9 mouse cellular contexts compared by ENCODE assay signal in the genomic region with DNA sequence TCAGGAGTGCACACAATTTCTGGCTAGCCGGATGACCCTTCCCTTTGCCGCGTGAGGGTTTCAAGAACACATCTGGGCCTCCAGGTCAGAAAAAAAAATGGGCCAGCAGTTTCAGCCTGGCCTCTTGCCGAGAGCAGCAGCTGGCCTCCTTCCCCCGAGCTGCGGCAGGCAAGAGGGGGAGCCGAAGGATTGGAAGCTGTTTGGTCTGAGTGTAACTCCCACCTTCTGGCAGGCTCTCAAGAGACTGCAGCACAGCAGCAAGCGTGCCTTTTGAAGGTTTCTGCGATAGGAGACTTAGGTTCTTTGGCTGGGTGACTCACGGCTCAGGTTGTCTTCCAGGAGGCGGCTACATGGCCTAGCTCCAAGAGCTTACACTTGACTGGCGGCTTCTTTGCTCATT.
DNase-seq lines count a peak whose midpoint lies in the region; ATAC-seq and TF ChIP-seq lines count a peak whose summit lies in the region.
"Had no signal": no experiment of that assay in that cellular context is flagged by ENCODE, and none has a peak within 500 bp of the region (broad histone marks: within the 10 kb centered on the region; RNA-seq: fewer than 3 reads in every experiment).

No protein-coding gene starts in this region.

- H3K36me3 ChIP-seq in heart, adult 2 months (ENCODE audit: control insufficient read depth, insufficient read depth, low read length) = no peaks in the 10 kb centered on the region
- no peaks in the 10 kb centered on the region for H3K36me3 ChIP-seq in heart, embryonic 11.5 days (ENCODE audit: control insufficient read depth, insufficient read depth, low read length)
- H3K36me3 ChIP-seq in intestine, embryonic 15.5 days = no peaks in the 10 kb centered on the region
- H3K36me3 ChIP-seq in forebrain, embryonic 12.5 days (replicated peaks) = no peaks in the 10 kb centered on the region
- H3K36me3 ChIP-seq: embryonic facial prominence, embryonic 13.5 days had no signal

- WGBS in heart, adult 2 months = 39% methylated on average over 12 of the region's 12 CpGs
- 44% methylated on average over 12 of the region's 12 CpGs for whole genome bisulfite sequencing in heart, embryonic 11.5 days (ENCODE audit: insufficient replicate concordance)
- WGBS in intestine, embryonic 15.5 days = 32% methylated on average over 12 of the region's 12 CpGs
- WGBS in lung, adult 2 months = 32% methylated on average over 12 of the region's 12 CpGs
- 51% methylated on average over 12 of the region's 12 CpGs for WGBS in forebrain, embryonic 12.5 days

- H3K4me3 ChIP-seq in heart, adult 2 months = no peak overlapping the region
- no peak overlapping the region for H3K4me3 ChIP-seq in heart, embryonic 11.5 days (ENCODE audit: low read depth, low read length)
- no peak overlapping the region for H3K4me3 ChIP-seq in intestine, embryonic 15.5 days (replicated peaks)
- no peak overlapping the region for H3K4me3 ChIP-seq in lung, adult 2 months (replicated peaks; ENCODE audit: extremely low read depth, low read depth, low read length)
- no peak overlapping the region for H3K4me3 ChIP-seq in forebrain, embryonic 12.5 days (replicated peaks)
- H3K4me3 ChIP-seq: embryonic facial prominence, embryonic 13.5 days had no signal

- H3K9ac ChIP-seq in heart, adult 2 months (ENCODE audit: low read depth, low read length) = no peak overlapping the region
- no peak overlapping the region for H3K9ac ChIP-seq in heart, embryonic 11.5 days (ENCODE audit: low read depth, low read length)
- no peak overlapping the region for H3K9ac ChIP-seq in intestine, embryonic 15.5 days
- H3K9ac ChIP-seq in forebrain, embryonic 12.5 days = no peak overlapping the region
- H3K9ac ChIP-seq: embryonic facial prominence, embryonic 13.5 days had no signal

- no peak overlapping the region for H3K4me2 ChIP-seq in heart, embryonic 11.5 days
- H3K4me2 ChIP-seq in intestine, embryonic 15.5 days (replicated peaks) = no peak overlapping the region
- no peak overlapping the region for H3K4me2 ChIP-seq in forebrain, embryonic 12.5 days
- H3K4me2 ChIP-seq: embryonic facial prominence, embryonic 13.5 days had no signal

- intact Hi-C loops in heart, adult 2 months (cut with DNase I) = no loop called here

- H3K27me3 ChIP-seq in heart, adult 2 months (ENCODE audit: control insufficient read depth, insufficient read depth, low read length) = no peaks in the 10 kb centered on the region; the same call in 1 of the 2 replicates
- H3K27me3 ChIP-seq in heart, embryonic 11.5 days (ENCODE audit: control insufficient read depth, insufficient read depth, low read length) = peaks cover 36% of the 10 kb centered on the region
- H3K27me3 ChIP-seq in intestine, embryonic 15.5 days (replicated peaks) = no peaks in the 10 kb centered on the region
- H3K27me3 ChIP-seq in forebrain, embryonic 12.5 days = peaks cover 22% of the 10 kb centered on the region

- TF ChIP-seq CTCF in heart, adult 2 months (IDR thresholded peaks at IDR 0.05) = no peak
- TF ChIP-seq CTCF in brain, embryonic 14.5 days (IDR thresholded peaks at IDR 0.05; ENCODE audit: borderline replicate concordance, extremely low read depth, insufficient read depth, insufficient read length) = no peak
- TF ChIP-seq CTCF in lung, adult 2 months (IDR thresholded peaks at IDR 0.05; ENCODE audit: insufficient read depth, low read length) = no peak

- no peak overlapping the region for H3K27ac ChIP-seq in heart, adult 2 months
- H3K27ac ChIP-seq in heart, embryonic 11.5 days (ENCODE audit: low read depth, low read length) = no peak overlapping the region
- peak overlapping the region; percentile 52 for H3K27ac ChIP-seq in intestine, embryonic 15.5 days
- H3K27ac ChIP-seq in forebrain, embryonic 12.5 days = no peak overlapping the region
- H3K27ac ChIP-seq: embryonic facial prominence, embryonic 13.5 days had no signal

- H3K9me3 ChIP-seq in heart, embryonic 11.5 days (replicated peaks; ENCODE audit: control insufficient read depth, low read length) = no peaks in the 10 kb centered on the region
- H3K9me3 ChIP-seq in intestine, embryonic 15.5 days = no peaks in the 10 kb centered on the region
- no peaks in the 10 kb centered on the region for H3K9me3 ChIP-seq in forebrain, embryonic 12.5 days
- H3K9me3 ChIP-seq: embryonic facial prominence, embryonic 13.5 days had no signal

- peak; percentile 67 to 68 for DNase-seq in heart, adult 2 months
- peak; percentile 75 for DNase-seq in brain, embryonic 14.5 days (ENCODE audit: low read depth)
- peak; percentile 14 for DNase-seq in lung, adult 2 months
- peak; percentile 85 for DNase-seq in telencephalon, adult 2 months (ENCODE audit: low read depth, low spot score)
- no peak for DNase-seq in layer of hippocampus, adult 9-10 months (ENCODE audit: low spot score)

- TF ChIP-seq POLR2A in heart, adult 2 months (IDR thresholded peaks at IDR 0.05; ENCODE audit: insufficient read depth, low read depth, low read length) = no peak
- TF ChIP-seq POLR2A in brain, embryonic 14.5 days (IDR thresholded peaks at IDR 0.05; ENCODE audit: borderline replicate concordance, extremely low read depth, insufficient read depth, insufficient read length, poor library complexity, severe bottlenecking) = no peak
- TF ChIP-seq POLR2A in lung, adult 2 months (IDR thresholded peaks at IDR 0.05; ENCODE audit: borderline replicate concordance, extremely low read depth, low read depth, low read length) = no peak

- TF ChIP-seq EP300 in heart, adult 2 months (IDR thresholded peaks at IDR 0.05; ENCODE audit: insufficient read depth, low read depth, low read length) = no peak

- no peaks in the 10 kb centered on the region for H3K79me2 ChIP-seq in heart, adult 2 months (replicated peaks; ENCODE audit: control insufficient read depth, insufficient read depth, low read length)

- no peaks in the 10 kb centered on the region for H3K4me1 ChIP-seq in heart, adult 2 months (ENCODE audit: control insufficient read depth, insufficient read depth, low read length)
- no peaks in the 10 kb centered on the region for H3K4me1 ChIP-seq in heart, embryonic 11.5 days (ENCODE audit: control insufficient read depth, insufficient read depth, low read length)
- H3K4me1 ChIP-seq in intestine, embryonic 15.5 days (replicated peaks) = 0 out of 2 replicates have a peak, but pooled peaks cover 9% of the 10 kb centered on the region
- H3K4me1 ChIP-seq in lung, adult 2 months (ENCODE audit: control insufficient read depth, insufficient read depth, low read length) = peaks cover 2% of the 10 kb centered on the region; the same call in 1 of the 2 replicates
- peaks cover 19% of the 10 kb centered on the region for H3K4me1 ChIP-seq in forebrain, embryonic 12.5 days

- ATAC-seq in heart, embryonic 11.5 days (replicated peaks; ENCODE audit: insufficient number of reproducible peaks, low FRiP score, low TSS enrichment) = no peak
- ATAC-seq in intestine, embryonic 15.5 days = peak; percentile 62; the same call in 1 of the 2 replicates
- no peak for ATAC-seq in forebrain, embryonic 12.5 days (ENCODE audit: low FRiP score)
